15 mouse cellular contexts compared by ENCODE assay signal in the genomic region with DNA sequence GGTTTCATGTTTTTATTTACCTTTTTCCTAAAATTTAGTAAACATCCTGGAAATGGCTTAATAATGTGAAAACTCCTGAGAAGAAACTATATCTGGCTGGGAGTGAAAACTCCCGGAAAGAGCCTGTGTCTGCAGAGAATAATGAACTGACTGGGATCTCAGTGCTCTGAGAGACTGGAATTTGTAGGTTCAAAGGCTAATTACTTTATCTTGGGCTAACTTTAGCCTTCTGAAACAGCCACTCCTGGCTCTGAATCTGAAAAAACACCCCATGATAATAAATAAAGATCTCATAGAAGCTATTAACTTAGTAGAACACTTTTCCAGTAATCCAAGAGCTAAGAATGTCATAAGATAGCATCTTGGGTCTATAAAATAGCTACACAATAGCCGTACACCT.
"Had no signal": no experiment of that assay in that cellular context is flagged by ENCODE, and none has a peak within 500 bp of the region (broad histone marks: within the 10 kb centered on the region; RNA-seq: fewer than 3 reads in every experiment).

No protein-coding gene starts in this region.

- H3K27me3 ChIP-seq: midbrain, embryonic 12.5 days; neural tube, embryonic 13.5 days; neural tube, embryonic 15.5 days had no signal

- H3K4me1 ChIP-seq: neural tube, embryonic 13.5 days; neural tube, embryonic 15.5 days had no signal

- H3K9ac ChIP-seq: lung, embryonic 14.5 days; midbrain, embryonic 12.5 days; neural tube, embryonic 13.5 days; neural tube, embryonic 15.5 days had no signal

- ATAC-seq: midbrain, embryonic 16.5 days had no signal

- DNase-seq: lung, embryonic 14.5 days; lung, postnatal 10 days; lung, postnatal 4 days; midbrain, embryonic 14.5 days; retina, postnatal 1 day; right cerebral cortex, adult 18-20 months; right cerebral cortex, postnatal 25 days; right cerebral cortex, postnatal 4 days; spleen, adult 18-20 months had no signal

- H3K27ac ChIP-seq: midbrain, embryonic 10.5 days; midbrain, embryonic 12.5 days; neural tube, embryonic 13.5 days; neural tube, embryonic 15.5 days had no signal

- H3K9me3 ChIP-seq: midbrain, embryonic 10.5 days; midbrain, embryonic 12.5 days; neural tube, embryonic 13.5 days; neural tube, embryonic 15.5 days had no signal

- H3K4me3 ChIP-seq: midbrain, embryonic 10.5 days; midbrain, embryonic 12.5 days; myocyte; neural tube, embryonic 13.5 days; neural tube, embryonic 15.5 days had no signal

- H3K4me2 ChIP-seq: lung, embryonic 14.5 days; midbrain, embryonic 12.5 days; neural tube, embryonic 13.5 days; neural tube, embryonic 15.5 days had no signal
